Mouse (Mus musculus) forebrain, embryonic 14.5 days (tissue): ENCODE measurements around the gene Tnni1. TPM values are rescaled to one million over a fixed set of nuclear protein-coding genes. Genes with fewer than 3 reads are reported as not detected.

ENCODE experiments used
- ATAC-seq: fragments of 200-750 bp; cut with Nextera tagmentation; 2 replicates; pipeline ENCODE4 v1.8.0; 2017; ENCODE audit warnings: mild to moderate bottlenecking, moderate library complexity
- DNase-seq: peaks from one replicate; pipeline ENCODE4 v3.0.0-alpha.2; 2015; ENCODE audit warnings: low spot score
- H3K27ac ChIP-seq: fragments of 300-500 bp; sonication (generic); 2 replicates; pipeline ENCODE4 v1.5.1; 2014; ENCODE audit warnings: low read depth, mild to moderate bottlenecking, control low read depth, low read length, moderate library complexity
- H3K27me3 ChIP-seq: fragments of 300-500 bp; sonication (generic); replicated peaks from 2 replicates; pipeline ENCODE4 v1.6.1; 2014; ENCODE audit warnings: low read length, control low read depth, mixed read lengths; ENCODE audit not compliant: control insufficient read depth, insufficient read depth
- H3K36me3 ChIP-seq: fragments of 300-500 bp; sonication (generic); 2 replicates; pipeline ENCODE4 v1.6.1; 2014; ENCODE audit warnings: low read length, control low read depth; ENCODE audit not compliant: control insufficient read depth, insufficient read depth
- H3K4me1 ChIP-seq: fragments of 300-500 bp; sonication (generic); 2 replicates; pipeline ENCODE4 v1.6.1; 2014; ENCODE audit warnings: antibody characterized with exemption, low read length, control low read depth; ENCODE audit not compliant: control insufficient read depth, insufficient read depth
- H3K4me2 ChIP-seq: fragments of 300-500 bp; sonication (generic); 2 replicates; pipeline ENCODE4 v1.6.1; 2014; ENCODE audit warnings: mild to moderate bottlenecking, control low read depth, low read length
- H3K4me3 ChIP-seq: fragments of 300-500 bp; sonication (generic); 2 replicates; pipeline ENCODE4 v1.5.1; 2014; ENCODE audit warnings: low read depth, low read length, control low read depth
- H3K9ac ChIP-seq: fragments of 300-500 bp; sonication (generic); 2 replicates; pipeline ENCODE4 v1.6.1; 2014; ENCODE audit warnings: mild to moderate bottlenecking, low read length, control low read depth, moderate library complexity
- H3K9me3 ChIP-seq: fragments of 300-500 bp; sonication (generic); replicated peaks from 2 replicates; pipeline ENCODE4 v1.6.1; 2016; ENCODE audit warnings: low read length, control low read depth, mixed read lengths; ENCODE audit not compliant: control insufficient read depth
- WGBS: fragments of 180-500 bp; shearing (Covaris S2); extraction: QIAGEN DNeasy Blood & Tissue Kit; methylation state at CpG from one replicate; pipeline ENCODE4 v1.1.7; 2014; 5-methylcytosine and 5-hydroxymethylcytosine counted together
- polyA plus RNA-seq: library from polyadenylated mRNA; unstranded; fragments of >200 nt; fragmentation: Nextera tagmentation; extraction: Ambion mirVana; gene quantifications from 2 replicates; pipeline ENCODE4 v1.2.1, GENCODE M21; 2014

The Tnni1 gene
- polyA plus RNA-seq, 1 experiment from 2014 or later, result 0.39 TPM

- WGBS, result 89% methylated on average over 4 of the region's 4 CpGs
- H3K4me1 ChIP-seq, result no peaks in the 10 kb centered on the region
Measured at GRCm38 (mm10) chr1:135746248-135746647, 33.0 kb upstream of the Tnni1 start.

GRCm38 (mm10) chr1:135752737-135753348, 26.4 kb upstream of the Tnni1 start:
- Histone ChIP-seq H3K9ac (no peak overlapping the region), H3K4me2 (no peak overlapping the region), H3K9me3 (no peaks in the 10 kb centered on the region), H3K4me1 (no peaks in the 10 kb centered on the region), H3K4me3 (no peak overlapping the region), H3K27ac (no peak overlapping the region), H3K27me3 (no peaks in the 10 kb centered on the region), H3K36me3 (no peaks in the 10 kb centered on the region)
- WGBS, result 11% methylated on average over 10 of the region's 10 CpGs
- ATAC-seq (peak; percentile 100), DNase-seq (peak; percentile 95)

More at GRCm38 (mm10) chr1:135746248-135746647, 33.0 kb upstream of the Tnni1 start:
- Histone ChIP-seq H3K9ac (no peak overlapping the region), H3K4me2 (no peak overlapping the region), H3K4me3 (no peak overlapping the region), H3K27ac (no peak overlapping the region), H3K9me3 (no peaks in the 10 kb centered on the region), H3K36me3 (no peaks in the 10 kb centered on the region), H3K27me3 (no peaks in the 10 kb centered on the region)
- ATAC-seq (no peak), DNase-seq (no peak)

GRCm38 (mm10) chr1:135755287-135755686, 23.9 kb upstream of the Tnni1 start:
- 72% methylated on average over 9 of the region's 9 CpGs for WGBS
- Histone ChIP-seq H3K9me3 (no peaks in the 10 kb centered on the region), H3K36me3 (no peaks in the 10 kb centered on the region), H3K4me3 (no peak overlapping the region), H3K27ac (no peak overlapping the region), H3K9ac (no peak overlapping the region), H3K4me2 (no peak overlapping the region), H3K27me3 (no peaks in the 10 kb centered on the region), H3K4me1 (no peaks in the 10 kb centered on the region)
- ATAC-seq, result no peak
- DNase-seq, result no peak

- DNase-seq (no peak), ATAC-seq (no peak)
- Histone ChIP-seq H3K4me2 (no peak overlapping the region), H3K4me1 (no peaks in the 10 kb centered on the region), H3K4me3 (no peak overlapping the region), H3K36me3 (no peaks in the 10 kb centered on the region), H3K9me3 (no peaks in the 10 kb centered on the region), H3K27me3 (no peaks in the 10 kb centered on the region), H3K27ac (no peak overlapping the region), H3K9ac (no peak overlapping the region)
- 89% methylated on average over 3 of the region's 3 CpGs for WGBS
Measured at GRCm38 (mm10) chr1:135755913-135756312, 23.3 kb upstream of the Tnni1 start.

GRCm38 (mm10) chr1:135757287-135757686, 21.9 kb upstream of the Tnni1 start:
- DNase-seq (no peak), ATAC-seq (no peak)
- Histone ChIP-seq H3K4me1 (no peaks in the 10 kb centered on the region), H3K4me3 (no peak overlapping the region), H3K36me3 (no peaks in the 10 kb centered on the region), H3K9me3 (no peaks in the 10 kb centered on the region), H3K27me3 (no peaks in the 10 kb centered on the region), H3K27ac (no peak overlapping the region), H3K4me2 (no peak overlapping the region), H3K9ac (no peak overlapping the region)
- 80% methylated on average over 8 of the region's 8 CpGs for WGBS

- H3K27ac ChIP-seq, result no peak overlapping the region
- H3K9ac ChIP-seq, result no peak overlapping the region
- DNase-seq, result no peak
- H3K27me3 ChIP-seq, result no peaks in the 10 kb centered on the region
- H3K4me3 ChIP-seq, result no peak overlapping the region
- no peaks in the 10 kb centered on the region for H3K4me1 ChIP-seq
- H3K36me3 ChIP-seq, result no peaks in the 10 kb centered on the region
- no peak for ATAC-seq
- no peak overlapping the region for H3K4me2 ChIP-seq
- WGBS, result 34% methylated on average over 4 of the region's 4 CpGs
- no peaks in the 10 kb centered on the region for H3K9me3 ChIP-seq
Measured at GRCm38 (mm10) chr1:135759685-135760084, 19.5 kb upstream of the Tnni1 start.

- Histone ChIP-seq H3K9me3 (no peaks in the 10 kb centered on the region), H3K27ac (no peak overlapping the region), H3K4me3 (no peak overlapping the region), H3K4me1 (no peaks in the 10 kb centered on the region), H3K36me3 (no peaks in the 10 kb centered on the region), H3K9ac (no peak overlapping the region), H3K4me2 (no peak overlapping the region), H3K27me3 (no peaks in the 10 kb centered on the region)
- DNase-seq, result no peak
- ATAC-seq, result no peak
- 74% methylated on average over 8 of the region's 8 CpGs for WGBS
Measured at GRCm38 (mm10) chr1:135760216-135760615, 19.0 kb upstream of the Tnni1 start.

GRCm38 (mm10) chr1:135761728-135762127, 17.5 kb upstream of the Tnni1 start:
- peaks cover 4% of the 10 kb centered on the region for H3K4me1 ChIP-seq
- H3K36me3 ChIP-seq, result no peaks in the 10 kb centered on the region
- H3K27me3 ChIP-seq, result no peaks in the 10 kb centered on the region
- H3K4me2 ChIP-seq, result no peak overlapping the region
- 92% methylated on average over 5 of the region's 5 CpGs for WGBS
- H3K9ac ChIP-seq, result no peak overlapping the region
- H3K27ac ChIP-seq, result no peak overlapping the region
- ATAC-seq, result no peak
- no peaks in the 10 kb centered on the region for H3K9me3 ChIP-seq
- H3K4me3 ChIP-seq, result no peak overlapping the region
- DNase-seq, result no peak

- ATAC-seq, result no peak
- H3K4me2 ChIP-seq, result no peak overlapping the region
- H3K9me3 ChIP-seq, result no peaks in the 10 kb centered on the region
- no peak overlapping the region for H3K4me3 ChIP-seq
- no peak overlapping the region for H3K27ac ChIP-seq
- H3K9ac ChIP-seq, result no peak overlapping the region
- DNase-seq, result no peak
- H3K36me3 ChIP-seq, result no peaks in the 10 kb centered on the region
- peaks cover 10% of the 10 kb centered on the region for H3K4me1 ChIP-seq
- WGBS, result 77% methylated on average over 9 of the region's 9 CpGs
- H3K27me3 ChIP-seq, result no peaks in the 10 kb centered on the region
Measured at GRCm38 (mm10) chr1:135763503-135764205, 15.6 kb upstream of the Tnni1 start.
